Comparison of ENCODE assay signal across 15 mouse cellular contexts in genomic region chr2:178801464-178801863, GRCm38 (mm10).
DNase-seq lines count a peak whose midpoint lies in the region; ATAC-seq lines count a peak whose summit lies in the region.
"Had no signal": no experiment of that assay in that cellular context is flagged by ENCODE, and none has a peak within 500 bp of the region (broad histone marks: within the 10 kb centered on the region; RNA-seq: fewer than 3 reads in every experiment).

No protein-coding gene starts in this region.

- peaks cover 4% of the 10 kb centered on the region; the same call in 1 of the 2 replicates for H3K9me3 ChIP-seq in heart, embryonic 10.5 days
- no peaks in the 10 kb centered on the region for H3K9me3 ChIP-seq in midbrain, embryonic 14.5 days (ENCODE audit: control insufficient read depth, low read length)
- H3K9me3 ChIP-seq in midbrain, embryonic 15.5 days = no peaks in the 10 kb centered on the region
- H3K9me3 ChIP-seq: embryonic facial prominence, embryonic 13.5 days; forebrain, embryonic 12.5 days; neural tube, embryonic 12.5 days had no signal

- H3K4me3 ChIP-seq in heart, embryonic 10.5 days = no peak overlapping the region
- H3K4me3 ChIP-seq in midbrain, embryonic 14.5 days (replicated peaks; ENCODE audit: low read depth, low read length) = no peak overlapping the region
- no peak overlapping the region for H3K4me3 ChIP-seq in midbrain, embryonic 15.5 days
- H3K4me3 ChIP-seq: embryonic facial prominence, embryonic 13.5 days; forebrain, embryonic 12.5 days; liver, embryonic 12.5 days; neural tube, embryonic 12.5 days had no signal

- H3K36me3 ChIP-seq in heart, embryonic 10.5 days = no peaks in the 10 kb centered on the region
- no peaks in the 10 kb centered on the region for H3K36me3 ChIP-seq in midbrain, embryonic 14.5 days (ENCODE audit: control insufficient read depth, insufficient read depth, low read length)
- H3K36me3 ChIP-seq in midbrain, embryonic 15.5 days (replicated peaks) = no peaks in the 10 kb centered on the region
- H3K36me3 ChIP-seq: embryonic facial prominence, embryonic 13.5 days; forebrain, embryonic 12.5 days; liver, embryonic 12.5 days; neural tube, embryonic 12.5 days had no signal

- peaks cover 28% of the 10 kb centered on the region for H3K4me1 ChIP-seq in heart, embryonic 10.5 days
- H3K4me1 ChIP-seq in midbrain, embryonic 14.5 days (ENCODE audit: control insufficient read depth, insufficient read depth, low read length) = no peaks in the 10 kb centered on the region
- H3K4me1 ChIP-seq in midbrain, embryonic 15.5 days = no peaks in the 10 kb centered on the region; the same call in 1 of the 2 replicates
- H3K4me1 ChIP-seq: forebrain, embryonic 12.5 days; liver, embryonic 12.5 days; neural tube, embryonic 12.5 days had no signal

- H3K27ac ChIP-seq in heart, embryonic 10.5 days = peak overlapping the region; percentile 56
- no peak overlapping the region for H3K27ac ChIP-seq in midbrain, embryonic 14.5 days (replicated peaks; ENCODE audit: low read depth, low read length)
- no peak overlapping the region for H3K27ac ChIP-seq in midbrain, embryonic 15.5 days
- H3K27ac ChIP-seq: embryonic facial prominence, embryonic 13.5 days; forebrain, embryonic 12.5 days; liver, embryonic 12.5 days; neural tube, embryonic 12.5 days had no signal

- no peaks in the 10 kb centered on the region for H3K27me3 ChIP-seq in heart, embryonic 10.5 days (ENCODE audit: insufficient read depth, poor library complexity, severe bottlenecking)
- H3K27me3 ChIP-seq in midbrain, embryonic 14.5 days (ENCODE audit: control insufficient read depth, insufficient read depth, low read length) = no peaks in the 10 kb centered on the region
- H3K27me3 ChIP-seq in midbrain, embryonic 15.5 days (replicated peaks) = no peaks in the 10 kb centered on the region
- H3K27me3 ChIP-seq: embryonic facial prominence, embryonic 13.5 days; forebrain, embryonic 12.5 days; liver, embryonic 12.5 days; neural tube, embryonic 12.5 days had no signal

- no peak for DNase-seq in heart, embryonic 10.5 days (ENCODE audit: low spot score)
- DNase-seq in heart, adult 18-20 months = no peak
- peak; percentile 22 for DNase-seq in midbrain, embryonic 14.5 days
- peak; percentile 32 to 33 for DNase-seq in adrenal gland, postnatal 36 days
- DNase-seq in retina, embryonic 14.5 days (ENCODE audit: low spot score) = peak; percentile 16
- no peak for DNase-seq in thymus, postnatal 36 days
- DNase-seq: cerebellum, adult 9-10 months had no signal

- H3K4me2 ChIP-seq in midbrain, embryonic 14.5 days (ENCODE audit: low read length) = no peak overlapping the region
- H3K4me2 ChIP-seq in midbrain, embryonic 15.5 days = no peak overlapping the region
- H3K4me2 ChIP-seq: embryonic facial prominence, embryonic 13.5 days; forebrain, embryonic 12.5 days; liver, embryonic 12.5 days; neural tube, embryonic 12.5 days had no signal

- no peak overlapping the region for H3K9ac ChIP-seq in midbrain, embryonic 14.5 days (replicated peaks; ENCODE audit: low read length)
- no peak overlapping the region for H3K9ac ChIP-seq in midbrain, embryonic 15.5 days
- H3K9ac ChIP-seq: embryonic facial prominence, embryonic 13.5 days; forebrain, embryonic 12.5 days; liver, embryonic 12.5 days; neural tube, embryonic 12.5 days had no signal

- no peak for ATAC-seq in midbrain, embryonic 14.5 days (ENCODE audit: low FRiP score, low TSS enrichment)
- no peak for ATAC-seq in midbrain, embryonic 15.5 days (replicated peaks)
- no peak for ATAC-seq in cerebellum, adult (ENCODE audit: insufficient number of reproducible peaks, low FRiP score, low TSS enrichment)
- ATAC-seq: intestine, embryonic 16.5 days; liver, embryonic 12.5 days; midbrain, embryonic 16.5 days had no signal

- 59% methylated on average over 12 of the region's 12 CpGs for WGBS in heart, embryonic 10.5 days
- WGBS in midbrain, embryonic 14.5 days = 59% methylated on average over 12 of the region's 12 CpGs
- 55% methylated on average over 12 of the region's 12 CpGs for WGBS in midbrain, embryonic 15.5 days

Comparison
In these comparisons a context has a peak if more than half of its experiments do, and no peak if none do; other contexts are left out.
1. DNase-seq: peak in midbrain, embryonic 14.5 days (single experiment), adrenal gland, postnatal 36 days (2 of 2) and retina, embryonic 14.5 days (single experiment); none in heart, embryonic 10.5 days (single experiment), heart, adult 18-20 months (0 of 2) and thymus, postnatal 36 days (0 of 2).